Mouse (Mus musculus) adrenal gland, postnatal 36 days (tissue): ENCODE results near the gene Atp6v1g3. TPM values are rescaled to one million over a fixed set of nuclear protein-coding genes. Genes with fewer than 3 reads are reported as not detected.

Experiments used
- DNase-seq, 2 experiments: peaks; one replicate each; pipeline ENCODE4 v3.0.0; 2021; ENCODE audit warnings: mixed read lengths in 1 of 2
- long read RNA-seq, 2 experiments: library from polyadenylated mRNA; stranded (forward); transcript quantifications; one replicate each; pipeline ENCODE4 v2.0.0; 2021; ENCODE audit warnings: borderline sequencing depth in 2 of 2
- total RNA-seq, 2 experiments: library from RNA; stranded (reverse); gene quantifications; 2 replicates each; pipeline ENCODE4 v1.2.3; 2021

Atp6v1g3 gene
- not detected for total RNA-seq
- long read RNA-seq, experiment 1: 0 reads
- long read RNA-seq, experiment 2: 0 reads

DNA sequence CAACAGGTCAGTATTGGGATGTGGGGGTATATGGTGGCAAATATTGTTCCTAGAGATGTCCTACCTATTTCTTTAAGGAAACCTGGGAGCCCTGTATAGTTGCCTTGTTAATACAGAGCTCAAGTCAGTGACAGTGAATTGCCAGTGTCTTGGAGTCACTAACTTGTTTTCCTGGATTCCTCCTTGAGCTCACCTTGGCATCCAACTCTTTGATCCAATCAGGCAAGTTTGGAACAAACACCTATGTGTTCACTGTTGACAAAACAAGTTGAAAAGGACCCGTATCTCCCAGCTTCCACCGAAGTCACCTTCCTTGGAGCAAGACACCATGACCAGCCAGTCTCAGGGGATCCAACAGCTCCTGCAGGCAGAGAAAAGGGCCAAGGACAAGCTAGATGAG is at the start of gene Atp6v1g3:
Gene Atp6v1g3, plus strand, starts transcription at position 301 of the 400 bp plus-strand sequence.
- DNase-seq: no peak

DNA sequence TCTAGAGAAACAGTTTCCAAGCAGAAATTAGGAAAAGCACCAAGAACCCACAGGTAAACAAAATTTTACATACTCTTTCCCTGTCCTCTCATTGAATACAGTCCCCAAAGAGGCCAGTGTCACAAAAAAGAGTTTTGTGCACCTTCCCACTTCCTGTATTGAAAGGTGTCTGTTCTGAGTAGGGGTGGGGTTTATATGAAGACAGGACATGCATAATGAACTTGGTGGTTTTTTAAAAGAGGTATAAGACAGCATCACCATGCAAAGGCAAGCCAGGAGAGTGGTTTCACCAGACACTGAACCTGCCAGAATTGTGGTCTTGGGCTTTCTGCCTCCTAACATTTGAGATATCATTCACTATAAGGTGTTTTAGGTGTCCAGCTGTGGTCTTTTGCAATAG is 40.5 kb upstream of the Atp6v1g3 start:
- DNase-seq: no peak

DNA sequence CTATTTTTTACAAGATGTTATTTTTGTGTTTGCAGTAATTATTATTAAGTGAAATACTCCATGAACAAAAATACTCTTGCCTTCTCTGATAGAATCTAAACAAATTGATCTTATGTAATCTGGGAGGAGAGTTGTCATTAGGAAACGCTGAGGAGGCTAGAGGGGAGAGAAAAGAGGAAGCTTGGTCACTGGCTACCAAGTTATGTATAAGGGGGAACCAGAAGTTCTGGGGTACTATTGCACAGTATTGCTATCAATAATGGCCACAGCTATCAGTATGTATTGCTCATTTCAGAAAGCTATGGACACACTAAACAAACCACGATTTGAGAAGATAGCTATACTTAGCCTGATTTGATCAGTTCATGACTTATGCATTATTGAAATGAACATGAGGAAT is 36.3 kb upstream of the Atp6v1g3 start:
- DNase-seq: no peak

DNA sequence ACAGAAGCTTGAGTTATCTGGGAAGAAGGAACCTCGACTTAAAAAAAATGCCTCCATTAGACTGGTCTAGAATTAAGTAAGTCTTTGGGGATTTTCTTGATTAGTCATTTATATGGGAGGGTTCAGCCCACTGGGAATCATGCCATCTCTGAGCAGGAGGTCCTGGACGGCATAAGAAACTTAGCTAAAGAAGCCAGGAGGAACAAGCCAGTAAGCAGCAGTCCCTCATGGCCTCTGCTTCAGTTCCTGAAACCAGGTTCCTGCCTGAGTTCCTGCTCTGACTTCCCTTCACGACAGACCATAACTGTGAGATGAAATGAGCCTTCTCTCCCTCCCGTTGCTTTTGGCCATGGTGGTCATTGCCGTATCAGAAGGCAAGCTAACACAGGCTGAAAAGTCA is 29.6 kb upstream of the Atp6v1g3 start:
- DNase-seq: peak in 1 of 2 experiments; percentile 17

DNA sequence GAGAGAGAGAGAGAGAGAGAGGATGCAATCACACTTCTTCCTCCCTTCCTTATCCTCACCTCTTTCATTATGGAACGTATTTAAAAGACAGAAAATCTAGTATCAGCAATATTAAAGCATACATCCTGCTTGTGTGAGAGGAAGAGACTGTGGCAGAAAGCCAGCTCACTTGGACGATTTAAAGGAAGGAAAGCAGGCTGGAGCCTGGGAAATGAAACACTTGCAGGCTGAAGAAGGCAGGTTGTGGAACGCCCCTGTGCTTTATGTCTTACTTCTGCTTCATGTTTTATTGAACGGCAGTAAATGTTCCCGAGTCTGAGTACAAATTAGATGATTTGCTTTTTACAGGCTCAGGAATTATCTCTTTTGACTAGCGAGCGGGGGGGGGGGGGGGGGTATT is 29.1 kb upstream of the Atp6v1g3 start:
- peak in 1 of 2 experiments; percentile 29 for DNase-seq

DNA sequence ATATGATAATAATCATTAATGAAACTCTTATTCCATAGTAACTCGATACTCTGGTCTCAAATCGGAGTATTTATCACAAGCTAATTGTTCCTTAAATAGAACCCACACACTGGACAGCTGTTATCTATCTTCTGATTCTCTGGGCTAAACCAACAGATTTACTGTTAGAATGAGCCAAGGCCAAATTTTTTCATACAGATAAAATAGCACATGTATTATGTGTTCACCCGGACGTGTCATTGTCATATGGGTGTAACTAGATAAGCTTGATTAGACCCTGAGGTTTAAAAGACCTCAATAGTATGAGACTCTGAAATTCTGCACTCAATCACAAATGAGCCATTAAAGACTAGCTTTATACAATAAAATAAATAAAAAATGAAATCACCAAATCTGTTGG is 28.4 kb upstream of the Atp6v1g3 start:
- DNase-seq: no peak

DNA sequence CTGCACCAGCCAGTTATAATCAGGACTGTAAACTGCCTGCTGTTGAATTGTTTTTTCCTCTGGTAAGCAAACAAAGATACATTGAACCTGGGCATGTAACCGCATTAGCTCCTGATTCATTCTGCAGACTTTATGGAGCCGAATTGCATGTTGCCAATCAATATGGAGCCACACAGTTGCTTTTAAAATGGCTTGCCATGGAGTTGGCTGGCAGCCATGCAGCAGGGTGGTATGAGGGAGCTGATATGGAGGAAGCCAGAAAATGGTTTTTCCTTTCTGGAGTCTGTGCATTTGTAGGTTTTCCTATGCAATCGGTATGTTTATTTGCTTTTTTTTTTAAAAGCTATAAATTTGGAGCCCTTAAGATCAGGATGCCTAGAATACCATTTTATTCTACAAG is 28.0 kb upstream of the Atp6v1g3 start:
- DNase-seq: no peak

DNA sequence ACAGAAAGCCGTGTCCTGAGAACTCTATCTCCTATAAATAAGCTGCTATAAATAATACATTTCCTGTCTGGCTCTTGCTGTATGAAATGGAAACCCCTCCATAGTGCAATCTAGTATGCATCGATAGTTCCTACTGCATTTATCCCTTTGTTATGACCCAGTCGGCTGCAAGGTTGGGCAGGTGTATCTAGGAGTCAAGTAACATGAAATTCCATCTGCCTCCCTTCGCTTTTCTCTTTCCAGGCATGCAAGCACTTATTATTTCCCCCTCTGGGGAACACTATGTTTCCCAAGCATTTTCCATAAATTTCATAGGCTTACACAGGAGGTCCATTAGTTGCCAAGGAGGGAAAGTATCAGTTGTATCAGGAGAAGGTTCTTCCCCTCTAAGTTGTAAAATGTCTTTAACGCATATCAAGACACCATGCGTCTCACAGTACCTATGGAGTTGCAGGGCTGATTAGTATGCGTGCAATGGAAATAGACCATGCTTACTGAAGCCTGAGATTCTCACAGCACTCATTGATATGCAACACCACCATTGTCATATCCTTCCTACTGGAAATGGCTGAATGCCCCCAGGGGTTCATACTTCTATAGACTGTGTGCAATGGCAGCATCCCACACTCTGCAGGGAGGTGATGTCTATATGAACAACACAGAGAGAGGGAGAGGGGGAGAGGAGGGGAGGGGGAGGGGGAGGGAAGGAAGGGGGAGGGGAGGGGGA is 26.9 kb upstream of the Atp6v1g3 start:
- DNase-seq: no peak

DNA sequence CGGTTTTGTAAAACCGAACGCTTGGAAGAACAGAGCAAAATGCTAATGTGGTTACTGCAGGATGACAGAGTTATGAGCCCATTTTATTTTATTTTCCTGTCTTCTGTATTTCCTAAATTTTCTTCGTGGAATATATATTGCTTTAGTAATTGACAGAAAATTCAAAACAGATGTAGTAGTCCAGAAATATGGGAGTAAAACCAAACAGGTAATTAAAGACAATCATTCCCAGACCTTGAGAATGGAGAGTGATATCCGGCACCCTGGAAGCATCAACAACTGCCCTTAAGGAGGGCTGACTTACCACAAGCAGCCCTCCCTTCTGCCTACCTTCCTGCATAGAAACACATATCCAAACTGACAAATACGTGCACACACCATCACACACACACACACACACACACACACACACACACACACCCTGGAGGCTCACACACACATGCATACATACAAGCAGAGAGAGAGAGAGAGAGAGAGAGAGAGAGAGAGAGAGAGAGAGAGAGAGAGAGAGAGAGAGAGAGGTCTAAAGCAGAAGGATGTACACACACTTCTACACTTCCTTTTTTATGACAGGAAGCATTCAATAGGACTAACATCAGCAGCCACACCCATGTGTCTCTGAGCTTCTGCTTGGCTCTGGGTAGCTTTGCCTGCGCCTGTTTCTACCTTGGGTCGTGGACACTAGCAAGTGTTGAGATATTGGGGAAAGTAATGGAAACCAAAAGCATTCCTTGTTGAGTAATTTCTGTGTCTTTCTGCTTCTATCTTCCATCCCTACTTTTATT is 25.6 kb upstream of the Atp6v1g3 start:
- DNase-seq: no peak

DNA sequence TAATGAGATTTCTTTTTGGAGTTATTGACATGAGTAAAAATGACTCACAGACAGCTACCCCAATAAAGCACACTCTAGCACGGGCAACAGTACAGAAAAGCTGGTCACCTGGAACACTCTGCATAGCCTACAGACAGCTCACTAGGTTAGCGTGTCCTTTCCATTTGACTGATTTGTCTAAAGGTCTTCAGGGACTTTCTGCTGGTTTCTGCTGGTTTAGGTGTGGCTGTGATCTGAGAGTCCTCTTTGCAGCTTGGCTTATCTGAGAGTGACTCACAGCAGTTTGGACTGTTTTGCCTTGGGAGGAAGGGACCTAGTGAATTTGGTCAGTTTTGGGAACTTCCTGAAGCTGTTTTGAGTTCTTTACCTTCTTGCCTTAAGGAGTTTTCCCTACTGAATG is 24.8 kb upstream of the Atp6v1g3 start:
- DNase-seq: no peak

DNA sequence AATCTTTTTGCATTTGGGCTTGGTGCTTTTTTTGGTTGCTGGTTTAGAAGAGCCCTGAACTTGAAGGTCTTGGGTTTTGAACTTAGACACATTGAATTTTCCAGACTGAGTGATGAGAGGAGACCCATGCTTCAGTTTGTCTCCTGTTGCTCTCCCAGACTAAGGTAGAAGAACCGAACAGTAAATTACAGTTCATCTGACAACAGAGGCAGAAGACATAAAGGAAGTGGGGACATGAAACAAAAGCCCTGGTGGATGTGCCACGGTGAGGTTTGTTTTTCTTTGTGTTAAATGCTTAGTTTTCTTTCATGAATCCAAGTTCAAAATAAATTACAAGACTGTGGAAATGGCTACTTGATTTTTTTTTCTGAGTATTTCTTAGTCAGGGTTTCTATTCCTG is 22.6 kb upstream of the Atp6v1g3 start:
- DNase-seq: no peak

DNA sequence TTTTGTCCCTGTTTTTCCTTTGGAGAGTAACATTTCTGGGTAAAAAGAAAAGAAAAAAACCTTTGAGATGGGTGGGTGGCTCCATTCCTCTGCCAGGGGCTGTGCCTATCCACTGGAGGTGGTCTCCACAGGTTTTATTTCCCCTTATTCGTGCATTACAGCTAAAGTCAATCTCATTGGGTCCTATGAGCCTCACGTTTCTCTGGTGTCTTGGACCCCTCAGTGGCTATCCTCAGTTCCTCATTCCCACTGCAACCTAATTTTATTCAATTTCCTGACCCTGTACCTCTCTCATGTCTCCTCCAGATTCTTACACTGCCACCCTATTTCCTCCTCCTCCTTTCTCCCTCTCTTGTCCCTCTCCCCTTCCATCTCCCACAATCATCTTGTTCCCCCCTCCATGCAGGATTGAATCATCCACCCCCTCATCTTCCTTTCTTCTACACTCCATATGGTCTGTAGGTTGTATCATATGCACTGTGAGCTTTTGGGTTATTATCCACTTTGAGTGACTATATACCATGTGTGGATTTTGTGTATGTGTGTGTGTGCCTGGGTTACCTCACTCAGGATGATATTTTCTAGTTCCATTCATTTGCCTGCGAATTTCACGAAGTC is 17.3 kb upstream of the Atp6v1g3 start:
- DNase-seq: no peak

DNA sequence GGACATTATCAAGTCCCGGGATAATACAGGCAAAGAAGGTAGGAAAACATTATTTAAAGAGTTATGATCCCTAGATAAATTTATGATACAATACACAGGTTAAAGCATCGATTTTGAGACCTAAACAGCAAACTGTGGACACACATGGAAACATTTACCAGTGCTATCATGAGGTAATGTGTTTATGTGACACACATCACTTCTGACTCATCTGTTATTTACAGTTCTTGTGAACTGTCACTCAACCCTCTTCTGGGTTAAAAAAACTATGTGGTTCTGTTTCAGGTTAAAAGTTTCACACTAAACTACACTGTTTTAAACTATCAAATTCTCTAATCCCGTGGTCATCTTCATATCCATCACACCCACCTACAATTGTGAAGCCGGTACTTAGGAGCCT is 14.8 kb upstream of the Atp6v1g3 start:
- no peak for DNase-seq

DNA sequence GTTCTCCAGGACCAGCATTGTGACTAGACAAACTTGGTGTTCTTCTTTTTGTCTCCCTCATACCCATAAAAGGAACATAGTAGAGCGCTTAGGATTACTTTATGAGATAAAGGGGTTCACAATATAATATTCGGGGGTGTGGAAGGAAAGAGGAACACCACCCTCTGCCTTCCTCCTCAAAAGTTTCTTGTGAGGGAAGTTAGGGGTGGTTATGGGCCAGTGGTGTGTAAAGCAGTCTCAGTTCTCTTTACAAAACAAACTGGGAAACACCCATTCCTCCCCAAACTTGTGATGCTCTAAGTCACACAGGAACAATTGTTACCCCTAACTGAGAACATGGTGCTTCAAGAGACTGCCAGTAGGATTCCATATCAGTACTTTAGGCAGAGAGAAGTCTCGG is 12.0 kb upstream of the Atp6v1g3 start:
- DNase-seq: no peak

DNA sequence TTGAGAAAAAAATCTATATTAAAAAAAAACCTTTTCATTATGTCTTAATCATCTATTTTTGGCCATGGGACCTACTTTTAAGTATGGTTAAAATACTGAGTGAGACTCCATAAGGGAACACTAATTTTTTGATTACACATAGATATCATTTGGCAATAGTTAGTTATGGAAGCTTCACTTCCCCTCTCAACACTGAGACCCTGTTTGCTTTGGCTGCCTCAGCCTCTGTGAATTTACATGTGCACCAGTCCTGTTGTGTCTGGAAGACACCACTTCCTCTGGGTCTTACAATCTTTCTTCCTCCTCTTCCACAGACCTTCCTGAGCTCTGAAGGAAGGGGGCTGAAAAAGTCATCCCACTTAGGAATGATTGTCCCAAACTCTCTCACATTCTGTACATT is 11.1 kb upstream of the Atp6v1g3 start:
- DNase-seq: no peak

DNA sequence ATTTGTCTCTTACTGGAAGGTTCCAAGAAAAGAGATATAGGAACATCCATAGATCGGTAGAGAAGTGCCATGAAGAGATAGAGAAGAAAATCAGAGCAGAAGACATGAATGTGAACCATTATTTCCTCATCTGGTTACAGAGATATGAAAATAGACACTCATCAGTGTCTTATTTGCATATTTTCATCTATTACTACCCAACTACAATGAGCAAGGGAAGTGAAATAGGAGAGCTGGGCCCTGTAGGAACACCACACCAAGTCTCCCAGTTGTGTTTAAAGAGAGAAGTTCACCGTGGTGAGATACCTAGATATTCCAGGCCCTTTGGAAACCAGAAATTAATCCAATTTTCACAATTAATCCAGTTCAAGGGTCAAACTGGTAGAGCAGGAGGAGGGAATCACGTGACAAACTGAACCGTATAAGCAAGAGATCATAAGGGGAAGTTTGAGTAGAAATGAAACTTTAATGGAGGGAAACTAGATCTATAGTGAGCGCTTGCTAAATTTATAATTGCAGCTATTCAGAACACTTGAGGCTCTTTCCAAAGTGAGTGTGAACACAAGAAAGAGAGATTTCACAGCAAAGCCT is 6.0 kb upstream of the Atp6v1g3 start:
- DNase-seq: no peak

DNA sequence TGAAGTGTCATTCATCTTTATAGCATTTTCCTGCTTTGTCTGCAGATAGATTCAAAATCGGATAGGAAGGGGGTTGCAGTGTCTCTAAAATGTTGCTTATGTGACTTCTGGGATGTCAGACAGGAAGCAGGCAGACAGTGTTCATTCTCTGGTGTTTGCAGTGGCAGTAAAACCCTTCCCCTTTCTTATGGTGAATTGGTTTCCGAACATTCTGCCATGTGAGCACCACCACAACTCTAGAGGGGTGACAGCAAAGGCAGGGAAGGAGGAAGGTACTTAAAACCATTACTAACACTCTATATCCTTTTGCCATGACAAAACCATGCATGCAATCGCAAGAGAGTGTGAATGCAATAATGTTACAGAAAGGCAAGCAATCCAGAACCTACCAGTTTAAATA is 1.4 kb downstream of the Atp6v1g3 start:
- no peak for DNase-seq

DNA sequence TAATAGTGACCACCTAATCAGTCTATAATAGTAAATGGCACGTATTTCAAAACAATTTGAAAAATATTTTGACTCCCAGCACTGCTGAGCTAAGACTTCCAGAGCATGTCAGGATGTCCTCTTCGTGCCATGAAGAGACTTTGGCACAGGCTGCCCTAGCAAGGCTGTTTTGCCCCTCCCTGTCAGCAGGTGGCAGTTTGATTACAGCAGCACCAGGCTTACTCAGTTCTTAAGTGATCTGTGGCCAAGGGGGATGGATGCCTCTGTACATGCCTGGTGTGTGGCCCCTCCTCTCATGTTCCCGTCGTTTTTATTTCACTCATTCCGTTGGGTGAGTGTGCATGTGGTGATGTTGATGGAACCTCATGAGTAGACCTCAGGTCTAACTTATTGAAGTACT is 2.3 kb downstream of the Atp6v1g3 start:
- peak; percentile 32 to 57 for DNase-seq

DNA sequence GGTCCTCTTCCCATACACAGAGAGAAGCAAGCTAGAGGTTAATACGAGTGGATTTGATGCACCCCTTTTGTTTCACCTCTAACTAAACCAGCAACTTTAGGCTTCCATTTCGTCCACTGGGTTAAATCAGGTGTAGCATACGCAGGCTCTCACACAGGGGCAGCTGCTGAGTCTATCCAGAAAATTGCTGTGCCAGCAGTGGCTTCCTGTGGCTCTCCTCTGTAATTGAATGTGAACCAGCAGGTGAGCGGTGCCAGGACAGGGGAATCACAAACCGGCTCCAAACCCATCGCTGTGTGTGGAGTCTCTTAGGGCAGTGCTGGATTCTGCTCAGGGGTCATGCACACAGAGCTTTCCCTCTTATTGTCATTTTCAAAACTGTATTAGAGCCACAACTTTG is 7.6 kb downstream of the Atp6v1g3 start:
- no peak for DNase-seq

DNA sequence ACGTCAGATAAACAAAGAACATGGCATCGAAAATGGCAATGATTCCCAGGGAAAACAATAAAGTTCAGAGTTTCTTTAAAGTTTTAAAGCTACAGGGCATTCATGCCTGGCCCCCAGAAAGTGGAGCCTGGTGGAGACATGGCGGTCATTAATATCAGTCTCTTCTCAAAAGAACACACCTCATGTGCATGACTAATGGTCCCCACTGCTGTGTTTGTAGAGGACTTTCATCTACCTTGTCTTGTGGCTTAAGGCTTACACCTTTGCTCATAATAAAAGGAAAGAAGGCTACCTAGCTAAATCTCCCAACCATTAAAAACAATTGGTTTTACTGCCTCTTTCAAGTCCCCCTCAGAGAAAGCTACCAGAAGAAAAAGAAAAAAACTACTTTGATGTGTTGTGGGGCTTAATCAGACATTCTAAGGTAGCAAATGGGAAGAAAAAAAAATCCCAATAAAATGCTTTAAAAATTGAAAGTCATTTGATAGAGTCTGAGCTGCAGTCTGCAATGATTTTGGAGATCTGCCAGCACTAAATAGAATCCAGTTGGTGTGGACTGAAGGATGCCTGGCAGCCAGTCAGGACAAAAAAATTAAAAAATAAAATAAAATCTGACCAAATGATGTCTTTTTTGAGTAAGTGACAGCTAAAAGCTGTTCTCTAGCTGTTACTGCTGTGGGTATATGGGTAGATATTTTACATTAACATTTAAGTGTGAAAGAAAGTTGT is 9.0 kb downstream of the Atp6v1g3 start:
- no peak for DNase-seq

DNA sequence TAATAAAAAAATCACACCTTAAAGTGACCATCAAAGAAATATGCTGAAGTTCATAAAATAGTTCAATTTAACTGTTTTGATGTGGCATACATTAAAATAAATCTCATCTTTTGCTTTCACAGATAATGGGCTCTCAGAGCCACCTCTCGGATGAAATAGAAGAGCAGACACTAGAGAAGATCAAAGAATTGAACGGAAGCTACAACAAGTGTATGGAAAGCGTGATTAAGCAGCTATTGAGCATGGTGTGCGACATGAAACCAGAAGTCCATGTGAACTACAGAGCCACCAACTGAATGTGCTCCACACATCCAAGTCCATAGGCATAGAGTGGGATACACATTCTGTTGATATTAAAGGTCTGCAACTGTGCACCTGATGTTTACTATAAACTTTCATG is 14.1 kb downstream of the Atp6v1g3 start:
- no peak for DNase-seq

DNA sequence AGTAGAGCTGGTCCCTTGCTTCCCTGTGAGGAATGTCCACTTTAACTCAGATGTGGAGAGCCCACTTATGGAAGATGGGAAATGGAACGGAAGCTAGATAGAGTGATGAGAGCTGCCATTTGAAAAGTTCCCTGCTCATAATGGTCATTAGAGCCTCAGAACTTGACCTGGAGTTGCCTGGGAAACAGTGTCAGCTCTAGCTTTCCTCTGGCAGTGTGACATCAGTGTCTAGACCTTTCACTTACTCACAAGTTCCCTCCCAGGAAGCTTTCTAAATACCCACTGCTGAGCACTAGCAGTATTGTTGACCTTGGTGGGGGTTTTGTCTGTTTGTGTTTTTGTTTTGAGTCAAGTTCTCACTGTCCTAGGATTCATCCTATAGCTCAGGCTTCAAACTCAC is 15.2 kb downstream of the Atp6v1g3 start:
- DNase-seq: no peak
